Mouse (Mus musculus) sigmoid colon, adult 10 weeks (tissue): Measurements from ENCODE around the gene Gm10135. TPM values are rescaled to one million over a fixed set of nuclear protein-coding genes. Genes with fewer than 3 reads are reported as not detected.

ENCODE experiments used
- polyA plus RNA-seq: library from polyadenylated mRNA; stranded (reverse); fragments of 350-450 nt; fragmentation: Illumina TruSeq; extraction: RNeasy Lipid Tissue Mini Kit (QIAGEN cat#74804); gene quantifications from one replicate; pipeline ENCODE4 v1.2.3, GENCODE M21; 2014; ENCODE audit warnings: low read depth, low replicate concordance

Gene Gm10135
- not detected for polyA plus RNA-seq

GRCm38 (mm10) chr5:72974602-72975001 lies at the start of gene Gm10135:
Gene Gm10135, minus strand, starts transcription at chr5:72974702.

GRCm38 (mm10) chr5:73006784-73007581 lies 32.5 kb upstream of the Gm10135 start, which contains the start of gene Slc10a4:
Gene Slc10a4, plus strand, starts transcription at chr5:73006883.

Other genes starting within 250 kb of the Gm10135 start
- gene Txk, start 221.9 kb downstream of the Gm10135 start, polyA plus RNA-seq = 0.60 TPM
- gene Tec, start 106.2 kb downstream of the Gm10135 start, polyA plus RNA-seq = 21.4 TPM
- 139 TPM for gene Slain2, start 60.4 kb downstream of the Gm10135 start, polyA plus RNA-seq
- gene Slc10a4, start 32.2 kb upstream of the Gm10135 start, polyA plus RNA-seq = 5.8 TPM